Comparison of ENCODE assay signal across 9 mouse cellular contexts in genomic region chr8:112906458-112907112, GRCm38 (mm10).
DNase-seq lines count a peak whose midpoint lies in the region; ATAC-seq and TF ChIP-seq lines count a peak whose summit lies in the region.
"Had no signal": no experiment of that assay in that cellular context is flagged by ENCODE, and none has a peak within 500 bp of the region (broad histone marks: within the 10 kb centered on the region; RNA-seq: fewer than 3 reads in every experiment).

No protein-coding gene starts in this region.

- no peaks in the 10 kb centered on the region for H3K27me3 ChIP-seq in heart, embryonic 16.5 days (ENCODE audit: control insufficient read depth, insufficient read depth, low read length)
- H3K27me3 ChIP-seq in heart, embryonic 12.5 days (replicated peaks): no peaks in the 10 kb centered on the region
- H3K27me3 ChIP-seq in forebrain, embryonic 15.5 days: no peaks in the 10 kb centered on the region

- no peak overlapping the region for H3K4me3 ChIP-seq in heart, embryonic 16.5 days (ENCODE audit: low read length)
- no peak overlapping the region for H3K4me3 ChIP-seq in heart, embryonic 12.5 days
- H3K4me3 ChIP-seq in forebrain, embryonic 15.5 days: no peak overlapping the region
- H3K4me3 ChIP-seq in layer of hippocampus, adult 2 months: no peak overlapping the region; the same call in 1 of the 2 replicates
- H3K4me3 ChIP-seq: erythroblast, embryonic 14.5 days had no signal

- no peak overlapping the region for H3K27ac ChIP-seq in heart, embryonic 16.5 days (ENCODE audit: low read length)
- no peak overlapping the region for H3K27ac ChIP-seq in heart, embryonic 12.5 days (ENCODE audit: poor library complexity, severe bottlenecking)
- peak overlapping the region; percentile 69 for H3K27ac ChIP-seq in forebrain, embryonic 15.5 days (replicated peaks)
- no peak overlapping the region for H3K27ac ChIP-seq in layer of hippocampus, adult 2 months

- no peak; the same call in 1 of the 2 replicates for ATAC-seq in heart, embryonic 16.5 days (replicated peaks; ENCODE audit: extremely low read depth, insufficient read depth, low FRiP score)
- ATAC-seq in heart, embryonic 12.5 days (ENCODE audit: insufficient number of reproducible peaks, low FRiP score): no peak
- peak; percentile 92 for ATAC-seq in forebrain, embryonic 15.5 days (replicated peaks)

- WGBS in heart, embryonic 16.5 days: 42% methylated on average over 8 of the region's 8 CpGs
- 47% methylated on average over 8 of the region's 8 CpGs for WGBS in heart, embryonic 12.5 days
- 12% methylated on average over 8 of the region's 8 CpGs for WGBS in forebrain, embryonic 15.5 days

- peak; percentile 95 for DNase-seq in cerebellum, adult 11 months
- peak; percentile 84 to 86 for DNase-seq in layer of hippocampus, adult 2 months (ENCODE audit: low spot score in 2 of 2)
- DNase-seq in mesoderm, embryonic 11.5 days (ENCODE audit: low read depth, low spot score): peak; percentile 46
- peak; percentile 77 for DNase-seq in right cerebral cortex, postnatal 4 days
- DNase-seq in spleen, adult 18-20 months: no peak

- no peak overlapping the region for H3K9ac ChIP-seq in heart, embryonic 16.5 days (ENCODE audit: low read length)
- H3K9ac ChIP-seq in heart, embryonic 12.5 days: no peak overlapping the region
- H3K9ac ChIP-seq in forebrain, embryonic 15.5 days (replicated peaks): no peak overlapping the region

- H3K4me1 ChIP-seq in heart, embryonic 16.5 days (ENCODE audit: control insufficient read depth, insufficient read depth, low read length): peaks cover 2% of the 10 kb centered on the region
- peaks cover 7% of the 10 kb centered on the region for H3K4me1 ChIP-seq in heart, embryonic 12.5 days (replicated peaks)
- peaks cover 25% of the 10 kb centered on the region for H3K4me1 ChIP-seq in forebrain, embryonic 15.5 days

- H3K9me3 ChIP-seq in heart, embryonic 16.5 days (replicated peaks; ENCODE audit: control insufficient read depth, low read length): no peaks in the 10 kb centered on the region
- no peaks in the 10 kb centered on the region for H3K9me3 ChIP-seq in heart, embryonic 12.5 days (replicated peaks)
- H3K9me3 ChIP-seq in forebrain, embryonic 15.5 days: no peaks in the 10 kb centered on the region

- no peak for TF ChIP-seq CTCF in layer of hippocampus, adult 2 months (conservative IDR thresholded peaks at IDR 0.05)

- 0 out of 2 replicates have a peak overlapping the region, but pooled peaks have one; percentile 15 for H3K4me2 ChIP-seq in heart, embryonic 16.5 days (ENCODE audit: low read depth, low read length)
- H3K4me2 ChIP-seq in heart, embryonic 12.5 days: no peak overlapping the region
- H3K4me2 ChIP-seq in forebrain, embryonic 15.5 days (replicated peaks): peak overlapping the region; percentile 8; the same call in 1 of the 2 replicates

- no peaks in the 10 kb centered on the region for H3K36me3 ChIP-seq in heart, embryonic 16.5 days (ENCODE audit: control insufficient read depth, insufficient read depth)
- no peaks in the 10 kb centered on the region for H3K36me3 ChIP-seq in heart, embryonic 12.5 days
- H3K36me3 ChIP-seq in forebrain, embryonic 15.5 days: no peaks in the 10 kb centered on the region

Comparison
In these comparisons a context has a peak if more than half of its experiments do, and no peak if none do; other contexts are left out.
1. DNase-seq: peak in cerebellum, adult 11 months (single experiment), layer of hippocampus, adult 2 months (2 of 2), mesoderm, embryonic 11.5 days (single experiment) and right cerebral cortex, postnatal 4 days (single experiment); none in spleen, adult 18-20 months (0 of 2).